Mouse (Mus musculus) heart, embryonic 10.5 days (tissue): ENCODE measurements around the gene 9330182L06Rik. TPM values are rescaled to one million over a fixed set of nuclear protein-coding genes. Genes with fewer than 3 reads are reported as not detected.

Experiments used
- DNase-seq: peaks from one replicate; pipeline ENCODE4 v3.0.0-alpha.2; 2017; ENCODE audit warnings: low spot score
- H3K27ac ChIP-seq: fragments of 300-500 bp; sonication (generic); 2 replicates; pipeline ENCODE4 v1.5.1; 2016; ENCODE audit warnings: mild to moderate bottlenecking
- H3K27me3 ChIP-seq: fragments of 300-500 bp; sonication (generic); 2 replicates; pipeline ENCODE4 v1.6.1; 2016; ENCODE audit warnings: mild to moderate bottlenecking; ENCODE audit not compliant: poor library complexity, insufficient read depth, severe bottlenecking
- H3K36me3 ChIP-seq: fragments of 300-500 bp; sonication (generic); 2 replicates; pipeline ENCODE4 v1.6.1; 2016; ENCODE audit warnings: mild to moderate bottlenecking, moderate library complexity
- H3K4me1 ChIP-seq: fragments of 300-500 bp; sonication (generic); 2 replicates; pipeline ENCODE4 v1.6.1; 2016; ENCODE audit warnings: mild to moderate bottlenecking
- H3K4me3 ChIP-seq: fragments of 300-500 bp; sonication (generic); 2 replicates; pipeline ENCODE4 v1.5.1; 2016; ENCODE audit warnings: mild to moderate bottlenecking, moderate library complexity
- H3K9me3 ChIP-seq: fragments of 300-500 bp; sonication (generic); 2 replicates; pipeline ENCODE4 v1.6.1; 2016; ENCODE audit warnings: mild to moderate bottlenecking, moderate library complexity
- WGBS: fragments of 180-500 bp; shearing (Covaris S2); methylation state at CpG from one replicate; pipeline ENCODE4 v1.1.7; 2016; 5-methylcytosine and 5-hydroxymethylcytosine counted together
- microRNA counts: library from miRNA; unstranded; fragments of <30 nt; microRNA quantifications from one replicate; lab custom pipeline; 2017
- microRNA-seq: library from miRNA; unstranded; fragments of <30 nt; microRNA quantifications from one replicate; pipeline ENCODE4, GENCODE M21; 2017
- polyA plus RNA-seq: library from polyadenylated mRNA; unstranded; fragments of >200 nt; fragmentation: Nextera tagmentation; extraction: Ambion mirVana; gene quantifications from 2 replicates; pipeline ENCODE4 v1.2.1, GENCODE M21; 2016

The 9330182L06Rik gene
- polyA plus RNA-seq, 1 experiment from 2014 or later = 2.6 TPM

DNA sequence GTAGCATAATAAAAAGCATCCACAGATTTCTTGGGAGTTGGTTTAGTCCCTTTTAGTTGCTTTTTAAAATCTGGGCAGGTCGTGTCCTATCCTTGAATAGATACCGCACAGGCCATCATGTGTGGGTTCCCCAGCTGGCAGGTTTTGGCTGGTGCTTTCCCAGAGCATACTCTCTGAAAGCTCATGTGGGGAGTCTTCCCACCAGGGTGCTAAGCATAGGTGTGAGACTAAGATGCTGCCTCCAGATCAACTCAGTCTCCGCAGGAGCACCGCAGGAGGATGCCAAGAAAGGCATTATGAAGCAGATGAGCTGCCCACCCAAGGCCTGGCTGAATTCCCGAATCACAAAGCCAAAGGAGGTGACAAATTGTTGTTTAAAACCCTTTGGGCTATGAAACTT, 229.5 kb downstream of the 9330182L06Rik start:
- DNase-seq = no peak
- H3K27me3 ChIP-seq = no peaks in the 10 kb centered on the region
- no peaks in the 10 kb centered on the region for H3K36me3 ChIP-seq
- no peak overlapping the region for H3K4me3 ChIP-seq
- no peak overlapping the region for H3K27ac ChIP-seq
- no peaks in the 10 kb centered on the region for H3K4me1 ChIP-seq
- H3K9me3 ChIP-seq = no peaks in the 10 kb centered on the region
- 16% methylated on average over 5 of the region's 5 CpGs for WGBS

DNA sequence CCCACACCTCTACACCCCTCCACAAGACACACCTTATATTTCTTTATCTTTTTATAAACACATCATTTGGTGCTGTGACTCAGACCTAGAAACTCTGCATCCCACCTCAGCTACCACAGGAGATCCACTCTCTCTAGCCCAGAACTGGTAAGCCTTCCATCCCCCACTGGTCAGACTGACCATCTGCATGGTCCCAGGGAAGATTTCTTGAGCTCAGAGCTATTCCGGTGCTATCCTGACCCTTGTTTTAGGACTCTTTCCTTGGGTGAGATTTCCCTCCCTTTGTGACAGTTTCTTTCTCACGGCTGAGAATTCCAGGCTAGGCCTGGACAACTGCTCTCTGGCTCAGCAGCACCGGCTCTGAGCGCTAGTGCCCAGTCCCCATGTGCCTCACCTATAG, 231.3 kb downstream of the 9330182L06Rik start:
- Histone ChIP-seq H3K36me3 (no peaks in the 10 kb centered on the region), H3K9me3 (no peaks in the 10 kb centered on the region), H3K4me3 (no peak overlapping the region), H3K27ac (no peak overlapping the region), H3K27me3 (no peaks in the 10 kb centered on the region), H3K4me1 (no peaks in the 10 kb centered on the region)
- 64% methylated on average over 4 of the region's 4 CpGs for WGBS
- no peak for DNase-seq

DNA sequence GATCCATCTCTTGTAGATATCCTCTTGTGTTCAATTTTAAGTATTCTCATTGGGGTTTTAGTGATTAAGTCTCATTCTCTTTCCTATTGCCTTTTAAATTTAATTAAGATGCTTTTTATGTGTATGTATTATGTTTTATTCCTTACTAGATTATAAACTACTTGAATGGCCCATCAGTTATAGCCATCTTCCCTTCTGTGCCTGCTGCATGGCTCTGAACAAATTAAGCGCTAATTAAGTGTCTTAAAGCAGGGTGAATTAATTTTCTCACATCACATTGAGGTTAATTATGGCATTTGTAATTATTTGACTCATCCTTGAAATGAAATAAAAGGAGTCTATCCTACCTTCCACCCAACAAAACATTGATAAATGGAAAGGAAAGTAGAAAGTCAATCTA, 245.1 kb downstream of the 9330182L06Rik start:
- Histone ChIP-seq H3K36me3 (no peaks in the 10 kb centered on the region), H3K4me1 (no peaks in the 10 kb centered on the region), H3K4me3 (no peak overlapping the region), H3K9me3 (no peaks in the 10 kb centered on the region), H3K27me3 (no peaks in the 10 kb centered on the region), H3K27ac (no peak overlapping the region)
- WGBS = 83% methylated on average over 1 of the region's 1 CpGs
- no peak for DNase-seq

DNA sequence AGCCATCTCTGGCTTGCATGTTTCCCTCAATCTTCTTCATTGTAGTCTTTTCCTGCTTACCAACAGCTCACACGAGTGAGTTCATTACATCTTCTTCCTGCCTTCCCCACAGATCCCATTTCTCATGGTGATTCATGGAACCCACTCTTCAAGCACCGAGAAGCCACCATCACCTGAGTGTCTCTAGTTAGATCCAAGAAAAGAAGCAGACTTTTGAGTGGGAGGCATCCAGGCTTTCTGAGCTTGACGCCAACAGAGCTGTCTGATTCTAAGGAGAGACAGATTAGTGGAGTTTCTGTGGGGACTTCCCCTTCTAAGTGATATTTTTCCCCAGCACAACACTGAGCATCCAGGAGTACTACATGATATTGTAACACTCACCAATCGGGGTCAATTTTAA, 259.6 kb downstream of the 9330182L06Rik start:
- Histone ChIP-seq H3K36me3 (no peaks in the 10 kb centered on the region), H3K27me3 (no peaks in the 10 kb centered on the region), H3K9me3 (no peaks in the 10 kb centered on the region), H3K4me1 (no peaks in the 10 kb centered on the region), H3K27ac (no peak overlapping the region), H3K4me3 (no peak overlapping the region)
- no peak for DNase-seq
- WGBS = 78% methylated on average over 4 of the region's 4 CpGs

MicroRNA genes within 50 kb of the gene (microRNA counts, 519-probe panel; counts per million panel counts)
- microRNA mmu-miR-879 (lab: Ali Mortazavi, UCI) = not detected

Small RNA genes within 50 kb of the gene (microRNA-seq; reads per million reads assigned to microRNA genes)
- 2.3 reads per million for gene Mir879

Other genes starting within 250 kb of the 9330182L06Rik start
- 11.5 and 13.2 TPM in 2 replicates for gene Tmem243, start 165.4 kb upstream of the 9330182L06Rik start, polyA plus RNA-seq
- gene Dmtf1, start 104.3 kb upstream of the 9330182L06Rik start, polyA plus RNA-seq = 37.1 and 45.0 TPM in 2 replicates